Mouse (Mus musculus): ENCODE data around the gene Ykt6. TPM values are rescaled to one million over a fixed set of nuclear protein-coding genes. Genes with fewer than 3 reads are reported as not detected.
A peak's percentile ranks its signal among the peaks of the same experiment; 100 is the strongest.

Gene Ykt6
- polyA plus RNA-seq, 1 experiment from 2014 or later, result 25.0 TPM

GRCm38 (mm10) chr11:5948546-5949250, 6.8 kb upstream of the Ykt6 start:
- H3K9me3 ChIP-seq (ENCODE audit: low read depth, low read length), result no peaks in the 10 kb centered on the region
- H3K9ac ChIP-seq, result no peak overlapping the region; the same call in 1 of the 2 replicates
- TF ChIP-seq CTCF (IDR thresholded peaks at IDR 0.05; ENCODE audit: low read depth), result no peak
- H3K4me1 ChIP-seq (ENCODE audit: insufficient read depth), result peaks cover 6% of the 10 kb centered on the region; the same call in 1 of the 2 replicates
- no peaks in the 10 kb centered on the region for H3K27me3 ChIP-seq (ENCODE audit: insufficient read depth, low read length)
- DNase-seq (no peak), ATAC-seq (ENCODE audit: insufficient read depth) (no peak)
- 35% methylated on average over 9 of the region's 10 CpGs for WGBS
- no peak overlapping the region; the same call in 1 of the 2 replicates for H3K27ac ChIP-seq (ENCODE audit: low read depth)
- H3K4me3 ChIP-seq (ENCODE audit: low read depth, low read length), result no peak overlapping the region
- H3K36me3 ChIP-seq (ENCODE audit: insufficient read depth), result no peaks in the 10 kb centered on the region
- peak overlapping the region; percentile 23; the same call in 1 of the 2 replicates for H3K4me2 ChIP-seq

GRCm38 (mm10) chr11:5949586-5950352, 5.7 kb upstream of the Ykt6 start, which contains the start of gene Gck:
Gck (minus strand) TSS chr11:5950081.
- DNase-seq (peak; percentile 58), ATAC-seq (ENCODE audit: insufficient read depth) (peak; percentile 36)
- no peak within 1 kb of the TSS; the same call in 1 of the 2 replicates for H3K27ac ChIP-seq (ENCODE audit: low read depth)
- no peak within 1 kb of the TSS; the same call in 1 of the 2 replicates for H3K9ac ChIP-seq
- peak within 1 kb of the TSS; percentile 23; the same call in 1 of the 2 replicates for H3K4me2 ChIP-seq
- H3K4me3 ChIP-seq (ENCODE audit: low read depth, low read length), result no peak within 1 kb of the TSS
- no peaks in the 10 kb centered on the region for H3K27me3 ChIP-seq (ENCODE audit: insufficient read depth, low read length)
- peaks cover 6% of the 10 kb centered on the region; the same call in 1 of the 2 replicates for H3K4me1 ChIP-seq (ENCODE audit: insufficient read depth)
- WGBS, result 57% methylated on average over 8 of the region's 8 CpGs
- no peaks in the 10 kb centered on the region for H3K9me3 ChIP-seq (ENCODE audit: low read depth, low read length)
- no peak for TF ChIP-seq CTCF (IDR thresholded peaks at IDR 0.05; ENCODE audit: low read depth)
- H3K36me3 ChIP-seq (ENCODE audit: insufficient read depth), result no peaks in the 10 kb centered on the region

- Histone ChIP-seq H3K4me1 (ENCODE audit: insufficient read depth) (peaks cover 14% of the 10 kb centered on the region), H3K27ac (ENCODE audit: low read depth) (no peak overlapping the region), H3K36me3 (ENCODE audit: insufficient read depth) (no peaks in the 10 kb centered on the region), H3K27me3 (ENCODE audit: insufficient read depth, low read length) (no peaks in the 10 kb centered on the region), H3K4me2 (no peak overlapping the region), H3K4me3 (ENCODE audit: low read depth, low read length) (no peak overlapping the region), H3K9ac (no peak overlapping the region), H3K9me3 (ENCODE audit: low read depth, low read length) (no peaks in the 10 kb centered on the region)
- DNase-seq (peak; percentile 62), ATAC-seq (ENCODE audit: insufficient read depth) (no peak)
- 31% methylated on average over 5 of the region's 5 CpGs for WGBS
- no peak for TF ChIP-seq CTCF (IDR thresholded peaks at IDR 0.05; ENCODE audit: low read depth)
Observed at GRCm38 (mm10) chr11:5952501-5952900, 3.0 kb upstream of the Ykt6 start.

- H3K9ac ChIP-seq, result no peak overlapping the region
- WGBS, result 31% methylated on average over 8 of the region's 8 CpGs
- no peak for ATAC-seq (ENCODE audit: insufficient read depth)
- peak; percentile 37 for TF ChIP-seq CTCF (IDR thresholded peaks at IDR 0.05; ENCODE audit: low read depth)
- DNase-seq, result peak; percentile 71
- peaks cover 14% of the 10 kb centered on the region for H3K4me1 ChIP-seq (ENCODE audit: insufficient read depth)
- H3K27me3 ChIP-seq (ENCODE audit: insufficient read depth, low read length), result no peaks in the 10 kb centered on the region
- no peak overlapping the region for H3K4me2 ChIP-seq
- no peak overlapping the region for H3K4me3 ChIP-seq (ENCODE audit: low read depth, low read length)
- H3K36me3 ChIP-seq (ENCODE audit: insufficient read depth), result no peaks in the 10 kb centered on the region
- no peak overlapping the region for H3K27ac ChIP-seq (ENCODE audit: low read depth)
- no peaks in the 10 kb centered on the region for H3K9me3 ChIP-seq (ENCODE audit: low read depth, low read length)
Observed at GRCm38 (mm10) chr11:5953130-5953765, 2.2 kb upstream of the Ykt6 start.

GRCm38 (mm10) chr11:5954435-5954834, 1.1 kb upstream of the Ykt6 start:
- H3K4me1 ChIP-seq (ENCODE audit: insufficient read depth), result peaks cover 8% of the 10 kb centered on the region
- H3K27me3 ChIP-seq (ENCODE audit: insufficient read depth, low read length), result no peaks in the 10 kb centered on the region
- no peak for TF ChIP-seq CTCF (IDR thresholded peaks at IDR 0.05; ENCODE audit: low read depth)
- peak overlapping the region; percentile 87; the same call in 1 of the 2 replicates for H3K4me2 ChIP-seq
- peaks cover 5% of the 10 kb centered on the region; the same call in 1 of the 2 replicates for H3K36me3 ChIP-seq (ENCODE audit: insufficient read depth)
- no peaks in the 10 kb centered on the region for H3K9me3 ChIP-seq (ENCODE audit: low read depth, low read length)
- H3K4me3 ChIP-seq (ENCODE audit: low read depth, low read length), result no peak overlapping the region
- no peak overlapping the region for H3K27ac ChIP-seq (ENCODE audit: low read depth)
- ATAC-seq (ENCODE audit: insufficient read depth) (no peak), DNase-seq (no peak)
- WGBS, result 71% methylated on average over 5 of the region's 5 CpGs
- no peak overlapping the region for H3K9ac ChIP-seq

GRCm38 (mm10) chr11:5954965-5955504, 458 bp upstream of the Ykt6 start:
- peak overlapping the region; percentile 91 for H3K9ac ChIP-seq
- H3K36me3 ChIP-seq (ENCODE audit: insufficient read depth), result peaks cover 7% of the 10 kb centered on the region; the same call in 1 of the 2 replicates
- peak overlapping the region; percentile 92 for H3K27ac ChIP-seq (ENCODE audit: low read depth)
- WGBS, result 3% methylated on average over 7 of the region's 7 CpGs
- no peaks in the 10 kb centered on the region for H3K9me3 ChIP-seq (ENCODE audit: low read depth, low read length)
- peaks cover 8% of the 10 kb centered on the region for H3K4me1 ChIP-seq (ENCODE audit: insufficient read depth)
- peak; percentile 57 for TF ChIP-seq CTCF (IDR thresholded peaks at IDR 0.05; ENCODE audit: low read depth)
- peak overlapping the region; percentile 96 for H3K4me3 ChIP-seq (ENCODE audit: low read depth, low read length)
- no peaks in the 10 kb centered on the region for H3K27me3 ChIP-seq (ENCODE audit: insufficient read depth, low read length)
- peak; percentile 69 for ATAC-seq (ENCODE audit: insufficient read depth)
- H3K4me2 ChIP-seq, result peak overlapping the region; percentile 87
- peak; percentile 72 for DNase-seq

Measured in lung, embryonic 14.5 days (tissue).